In the genomic region with DNA sequence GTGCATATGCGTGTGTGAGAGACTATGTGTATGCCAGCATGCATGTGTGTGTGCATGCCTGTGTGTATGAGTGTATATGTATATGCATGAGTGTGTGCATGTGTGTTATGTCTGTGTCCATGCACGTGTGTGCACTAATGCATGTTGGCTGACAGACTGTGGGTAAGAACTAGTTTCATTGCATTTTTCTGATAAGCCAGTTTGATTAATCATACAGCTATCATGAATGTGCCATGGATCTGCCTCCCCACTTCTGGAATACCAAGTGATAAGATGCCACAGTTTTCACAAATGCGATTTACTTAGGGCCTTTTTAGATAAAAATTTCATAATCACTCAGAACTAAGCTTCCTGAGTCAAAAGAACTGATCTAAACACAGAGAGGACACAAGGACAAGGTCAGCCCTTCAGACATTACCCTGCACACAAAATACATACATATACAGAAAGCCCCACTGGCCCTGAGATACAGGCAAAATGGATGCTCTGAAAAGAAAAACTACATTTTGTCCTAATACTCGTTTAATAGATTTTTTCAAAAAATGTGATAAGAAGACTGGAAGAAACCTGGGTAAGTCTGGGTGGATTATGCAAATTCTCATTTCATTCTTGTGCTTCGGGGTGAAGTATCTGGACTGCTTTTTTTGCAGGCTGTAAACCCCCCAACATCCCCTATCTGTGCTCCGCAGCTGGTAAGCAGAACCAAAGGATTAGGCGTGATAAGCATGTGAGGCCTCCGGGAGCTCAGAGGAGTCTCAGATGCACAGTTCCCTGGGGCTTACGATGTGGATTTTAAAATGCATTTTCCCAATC, we compare ENCODE assay signal across 11 mouse cellular contexts.
A peak's percentile ranks its signal among the peaks of the same experiment; 100 is the strongest.
DNase-seq lines count a peak whose midpoint lies in the region; ATAC-seq and TF ChIP-seq lines count a peak whose summit lies in the region.
"Had no signal": no experiment of that assay in that cellular context is flagged by ENCODE, and none has a peak within 500 bp of the region (broad histone marks: within the 10 kb centered on the region; RNA-seq: fewer than 3 reads in every experiment).

No protein-coding gene starts in this region.

- no peak for DNase-seq in kidney, adult 8-10 months
- DNase-seq in midbrain, postnatal 0 days (ENCODE audit: low spot score) = no peak
- DNase-seq in kidney, adult 11 months = no peak
- DNase-seq in cerebellum, adult 9-11 months = no peak
- DNase-seq in kidney, postnatal 4 days = no peak

- H3K27me3 ChIP-seq in kidney, embryonic 15.5 days = no peaks in the 10 kb centered on the region
- peaks cover 17% of the 10 kb centered on the region for H3K27me3 ChIP-seq in erythroblast, embryonic 14.5 days (ENCODE audit: control insufficient read depth)
- H3K27me3 ChIP-seq in liver, embryonic 12.5 days (replicated peaks) = no peaks in the 10 kb centered on the region
- no peaks in the 10 kb centered on the region for H3K27me3 ChIP-seq in midbrain, postnatal 0 days (ENCODE audit: insufficient read depth, low read length)
- H3K27me3 ChIP-seq: embryonic facial prominence, embryonic 15.5 days; heart, embryonic 15.5 days; lung, embryonic 15.5 days had no signal

- no peaks in the 10 kb centered on the region for H3K36me3 ChIP-seq in kidney, embryonic 15.5 days
- H3K36me3 ChIP-seq in erythroblast, embryonic 14.5 days (ENCODE audit: control insufficient read depth) = no peaks in the 10 kb centered on the region
- H3K36me3 ChIP-seq in liver, embryonic 12.5 days = no peaks in the 10 kb centered on the region
- no peaks in the 10 kb centered on the region for H3K36me3 ChIP-seq in midbrain, postnatal 0 days (ENCODE audit: insufficient read depth, low read length)
- H3K36me3 ChIP-seq: embryonic facial prominence, embryonic 15.5 days; heart, embryonic 15.5 days; lung, embryonic 15.5 days had no signal

- H3K4me1 ChIP-seq in kidney, embryonic 15.5 days = no peaks in the 10 kb centered on the region
- H3K4me1 ChIP-seq in erythroblast, embryonic 14.5 days (ENCODE audit: control insufficient read depth) = peaks cover 68% of the 10 kb centered on the region
- H3K4me1 ChIP-seq in liver, embryonic 12.5 days = peaks cover 70% of the 10 kb centered on the region
- H3K4me1 ChIP-seq in midbrain, postnatal 0 days (ENCODE audit: insufficient read depth, low read length) = peaks cover 47% of the 10 kb centered on the region
- H3K4me1 ChIP-seq: lung, embryonic 15.5 days had no signal

- no peak overlapping the region for H3K9ac ChIP-seq in kidney, embryonic 15.5 days
- H3K9ac ChIP-seq in liver, embryonic 12.5 days = peak overlapping the region; percentile 59; the same call in 1 of the 2 replicates
- 0 out of 2 replicates have a peak overlapping the region, but pooled peaks have one; percentile 24 for H3K9ac ChIP-seq in midbrain, postnatal 0 days (replicated peaks; ENCODE audit: low read length, poor library complexity, severe bottlenecking)
- H3K9ac ChIP-seq: embryonic facial prominence, embryonic 15.5 days; heart, embryonic 15.5 days; lung, embryonic 15.5 days had no signal

- no peak for TF ChIP-seq CTCF in midbrain, postnatal 0 days (IDR thresholded peaks at IDR 0.05)

- peak; percentile 69; the same call in 1 of the 2 replicates for ATAC-seq in kidney, embryonic 15.5 days (replicated peaks; ENCODE audit: low FRiP score)
- ATAC-seq in liver, embryonic 12.5 days = peak; percentile 99
- peak; percentile 80 for ATAC-seq in midbrain, postnatal 0 days (ENCODE audit: low FRiP score)

- 76% methylated on average over 9 of the region's 9 CpGs for WGBS in kidney, embryonic 15.5 days
- WGBS in liver, embryonic 12.5 days (ENCODE audit: insufficient replicate concordance) = 21% methylated on average over 9 of the region's 9 CpGs
- 36% methylated on average over 9 of the region's 9 CpGs for WGBS in midbrain, postnatal 0 days

- H3K4me2 ChIP-seq in kidney, embryonic 15.5 days = no peak overlapping the region
- peak overlapping the region; percentile 64 for H3K4me2 ChIP-seq in liver, embryonic 12.5 days
- 0 out of 2 replicates have a peak overlapping the region, but pooled peaks have one; percentile 4 for H3K4me2 ChIP-seq in midbrain, postnatal 0 days (ENCODE audit: low read depth, low read length, poor library complexity, severe bottlenecking)
- H3K4me2 ChIP-seq: embryonic facial prominence, embryonic 15.5 days; heart, embryonic 15.5 days; lung, embryonic 15.5 days had no signal

- no peaks in the 10 kb centered on the region for H3K9me3 ChIP-seq in kidney, embryonic 15.5 days (replicated peaks)
- no peaks in the 10 kb centered on the region for H3K9me3 ChIP-seq in erythroblast, embryonic 14.5 days (ENCODE audit: control insufficient read depth, low read length)
- H3K9me3 ChIP-seq in liver, embryonic 12.5 days (replicated peaks) = no peaks in the 10 kb centered on the region
- H3K9me3 ChIP-seq in midbrain, postnatal 0 days (ENCODE audit: low read length) = no peaks in the 10 kb centered on the region
- H3K9me3 ChIP-seq: embryonic facial prominence, embryonic 15.5 days; heart, embryonic 15.5 days; lung, embryonic 15.5 days had no signal

- H3K4me3 ChIP-seq in kidney, embryonic 15.5 days (replicated peaks) = no peak overlapping the region
- peak overlapping the region; percentile 36 for H3K4me3 ChIP-seq in erythroblast, embryonic 14.5 days (replicated peaks)
- no peak overlapping the region; the same call in none of the 2 replicates for H3K4me3 ChIP-seq in liver, embryonic 12.5 days
- no peak overlapping the region for H3K4me3 ChIP-seq in midbrain, postnatal 0 days (ENCODE audit: low read depth, low read length)
- H3K4me3 ChIP-seq: embryonic facial prominence, embryonic 15.5 days; heart, embryonic 15.5 days; lung, embryonic 15.5 days had no signal

- no peak overlapping the region for H3K27ac ChIP-seq in kidney, embryonic 15.5 days
- peak overlapping the region; percentile 94 for H3K27ac ChIP-seq in liver, embryonic 12.5 days
- peak overlapping the region; percentile 78 for H3K27ac ChIP-seq in midbrain, postnatal 0 days (ENCODE audit: low read depth, low read length)
- H3K27ac ChIP-seq: embryonic facial prominence, embryonic 15.5 days; heart, embryonic 15.5 days; lung, embryonic 15.5 days had no signal
